Mouse (Mus musculus): ENCODE measurements at regions not wholly inside any gene's neighbourhood (a gene's known extent, or its start where the extent isn't known, plus 50 kb on each side); places are given as distances from the start of the nearest gene placed in this dataset.

GRCm38 (mm10) chr11:63357772-63358344 lies 229.1 kb downstream of the Pmp22 start:
- no peaks in the 10 kb centered on the region for H3K4me1 ChIP-seq
- 81% methylated on average over 10 of the region's 10 CpGs for WGBS
- no peak overlapping the region for H3K27ac ChIP-seq
- no peak overlapping the region for H3K9ac ChIP-seq
- H3K27me3 ChIP-seq (replicated peaks) = no peaks in the 10 kb centered on the region
- no peak overlapping the region for H3K4me2 ChIP-seq (replicated peaks)
- H3K9me3 ChIP-seq = no peaks in the 10 kb centered on the region
- H3K36me3 ChIP-seq = no peaks in the 10 kb centered on the region
- H3K4me3 ChIP-seq = no peak overlapping the region
- no peak for ATAC-seq (ENCODE audit: low FRiP score, low read depth)

- no peak for ATAC-seq (ENCODE audit: low FRiP score, low read depth)
- H3K36me3 ChIP-seq = no peaks in the 10 kb centered on the region
- no peaks in the 10 kb centered on the region for H3K9me3 ChIP-seq
- H3K4me2 ChIP-seq (replicated peaks) = no peak overlapping the region
- no peak overlapping the region for H3K9ac ChIP-seq
- H3K27me3 ChIP-seq (replicated peaks) = no peaks in the 10 kb centered on the region
- WGBS = 94% methylated on average over 6 of the region's 6 CpGs
- no peak overlapping the region for H3K27ac ChIP-seq
- no peak overlapping the region for H3K4me3 ChIP-seq
- H3K4me1 ChIP-seq = no peaks in the 10 kb centered on the region
Observed at GRCm38 (mm10) chr11:63367756-63368265, 239.0 kb downstream of the Pmp22 start.

- no peak overlapping the region for H3K27ac ChIP-seq
- H3K27me3 ChIP-seq (replicated peaks) = no peaks in the 10 kb centered on the region
- no peak overlapping the region for H3K4me3 ChIP-seq
- no peak for ATAC-seq (ENCODE audit: low FRiP score, low read depth)
- no peak overlapping the region for H3K4me2 ChIP-seq (replicated peaks)
- H3K4me1 ChIP-seq = no peaks in the 10 kb centered on the region
- no peak overlapping the region for H3K9ac ChIP-seq
- 89% methylated on average over 2 of the region's 2 CpGs for WGBS
- no peaks in the 10 kb centered on the region for H3K9me3 ChIP-seq
- H3K36me3 ChIP-seq = no peaks in the 10 kb centered on the region
Observed at GRCm38 (mm10) chr11:63369475-63369874, 240.7 kb downstream of the Pmp22 start.

GRCm38 (mm10) chr11:63376311-63376710 lies 247.5 kb downstream of the Pmp22 start:
- ATAC-seq (ENCODE audit: low FRiP score, low read depth) = no peak
- Histone ChIP-seq H3K4me3 (no peak overlapping the region), H3K27me3 (replicated peaks) (no peaks in the 10 kb centered on the region), H3K36me3 (no peaks in the 10 kb centered on the region), H3K4me2 (replicated peaks) (no peak overlapping the region), H3K4me1 (no peaks in the 10 kb centered on the region), H3K27ac (no peak overlapping the region), H3K9ac (no peak overlapping the region), H3K9me3 (no peaks in the 10 kb centered on the region)
- 97% methylated on average over 3 of the region's 3 CpGs for WGBS

- Histone ChIP-seq H3K36me3 (no peaks in the 10 kb centered on the region), H3K27ac (no peak overlapping the region), H3K9me3 (no peaks in the 10 kb centered on the region), H3K4me2 (replicated peaks) (no peak overlapping the region), H3K4me1 (no peaks in the 10 kb centered on the region), H3K9ac (no peak overlapping the region), H3K27me3 (replicated peaks) (no peaks in the 10 kb centered on the region), H3K4me3 (no peak overlapping the region)
- no peak for ATAC-seq (ENCODE audit: low FRiP score, low read depth)
- WGBS = 73% methylated on average over 10 of the region's 10 CpGs
Observed at GRCm38 (mm10) chr11:63376991-63377390, 248.2 kb downstream of the Pmp22 start.

- Histone ChIP-seq H3K27me3 (replicated peaks) (no peaks in the 10 kb centered on the region), H3K9me3 (no peaks in the 10 kb centered on the region), H3K9ac (no peak overlapping the region), H3K4me3 (no peak overlapping the region), H3K27ac (no peak overlapping the region), H3K4me1 (no peaks in the 10 kb centered on the region), H3K4me2 (replicated peaks) (no peak overlapping the region), H3K36me3 (no peaks in the 10 kb centered on the region)
- WGBS = 80% methylated on average over 4 of the region's 4 CpGs
- no peak for ATAC-seq (ENCODE audit: low FRiP score, low read depth)
Observed at GRCm38 (mm10) chr11:63388247-63388646, 259.5 kb downstream of the Pmp22 start.

GRCm38 (mm10) chr11:63391478-63391877 lies 262.7 kb downstream of the Pmp22 start:
- WGBS = 66% methylated on average over 3 of the region's 3 CpGs
- no peaks in the 10 kb centered on the region for H3K27me3 ChIP-seq (replicated peaks)
- no peaks in the 10 kb centered on the region for H3K4me1 ChIP-seq
- no peak overlapping the region for H3K4me2 ChIP-seq (replicated peaks)
- no peak overlapping the region for H3K9ac ChIP-seq
- H3K4me3 ChIP-seq = no peak overlapping the region
- no peaks in the 10 kb centered on the region for H3K9me3 ChIP-seq
- no peak overlapping the region for H3K27ac ChIP-seq
- no peaks in the 10 kb centered on the region for H3K36me3 ChIP-seq
- no peak for ATAC-seq (ENCODE audit: low FRiP score, low read depth)

GRCm38 (mm10) chr11:63392378-63392777 lies 263.6 kb downstream of the Pmp22 start:
- Histone ChIP-seq H3K9me3 (no peaks in the 10 kb centered on the region), H3K4me2 (replicated peaks) (no peak overlapping the region), H3K36me3 (no peaks in the 10 kb centered on the region), H3K27me3 (replicated peaks) (no peaks in the 10 kb centered on the region), H3K4me3 (no peak overlapping the region), H3K9ac (no peak overlapping the region), H3K4me1 (no peaks in the 10 kb centered on the region), H3K27ac (no peak overlapping the region)
- no peak for ATAC-seq (ENCODE audit: low FRiP score, low read depth)
- 67% methylated on average over 3 of the region's 3 CpGs for WGBS

- Histone ChIP-seq H3K27me3 (replicated peaks) (no peaks in the 10 kb centered on the region), H3K4me2 (replicated peaks) (no peak overlapping the region), H3K27ac (no peak overlapping the region), H3K9ac (no peak overlapping the region), H3K4me1 (no peaks in the 10 kb centered on the region), H3K36me3 (no peaks in the 10 kb centered on the region), H3K9me3 (no peaks in the 10 kb centered on the region), H3K4me3 (no peak overlapping the region)
- 73% methylated on average over 3 of the region's 3 CpGs for WGBS
- no peak for ATAC-seq (ENCODE audit: low FRiP score, low read depth)
Observed at GRCm38 (mm10) chr11:63394201-63394600, 265.4 kb downstream of the Pmp22 start.

- 0 out of 2 replicates have a peak, but pooled peaks have one; percentile 17 for ATAC-seq (ENCODE audit: low FRiP score, low read depth)
- WGBS = 62% methylated on average over 8 of the region's 8 CpGs
- no peaks in the 10 kb centered on the region for H3K9me3 ChIP-seq
- H3K36me3 ChIP-seq = no peaks in the 10 kb centered on the region
- no peaks in the 10 kb centered on the region for H3K4me1 ChIP-seq
- H3K27ac ChIP-seq = no peak overlapping the region
- H3K4me3 ChIP-seq = no peak overlapping the region
- H3K9ac ChIP-seq = no peak overlapping the region
- no peaks in the 10 kb centered on the region for H3K27me3 ChIP-seq (replicated peaks)
- no peak overlapping the region for H3K4me2 ChIP-seq (replicated peaks)
Observed at GRCm38 (mm10) chr11:63396386-63396785, 267.6 kb downstream of the Pmp22 start.

- Histone ChIP-seq H3K4me1 (no peaks in the 10 kb centered on the region), H3K27ac (no peak overlapping the region), H3K27me3 (replicated peaks) (0 out of 2 replicates have a peak, but pooled peaks cover 4% of the 10 kb centered on the region), H3K9me3 (no peaks in the 10 kb centered on the region), H3K4me2 (replicated peaks) (no peak overlapping the region), H3K4me3 (no peak overlapping the region), H3K36me3 (no peaks in the 10 kb centered on the region), H3K9ac (no peak overlapping the region)
- 56% methylated on average over 5 of the region's 5 CpGs for WGBS
- no peak for ATAC-seq (ENCODE audit: low FRiP score, low read depth)
Observed at GRCm38 (mm10) chr11:63402741-63403140, 274.0 kb downstream of the Pmp22 start.

GRCm38 (mm10) chr11:63404719-63405118 lies 275.9 kb downstream of the Pmp22 start:
- H3K27ac ChIP-seq = no peak overlapping the region
- H3K36me3 ChIP-seq = no peaks in the 10 kb centered on the region
- 16% methylated on average over 11 of the region's 11 CpGs for whole genome bisulfite sequencing
- H3K4me3 ChIP-seq = no peak overlapping the region
- 0 out of 2 replicates have a peak, but pooled peaks have one; percentile 70 for ATAC-seq (ENCODE audit: low FRiP score, low read depth)
- H3K9me3 ChIP-seq = no peaks in the 10 kb centered on the region
- H3K4me2 ChIP-seq (replicated peaks) = no peak overlapping the region
- H3K27me3 ChIP-seq (replicated peaks) = 0 out of 2 replicates have a peak, but pooled peaks cover 4% of the 10 kb centered on the region
- no peaks in the 10 kb centered on the region for H3K4me1 ChIP-seq
- no peak overlapping the region for H3K9ac ChIP-seq

GRCm38 (mm10) chr11:63409431-63409830 lies 280.6 kb downstream of the Pmp22 start:
- no peaks in the 10 kb centered on the region for H3K27me3 ChIP-seq (replicated peaks)

More at GRCm38 (mm10) chr11:63409431-63409830, 280.6 kb downstream of the Pmp22 start:
- H3K9me3 ChIP-seq = no peaks in the 10 kb centered on the region
- H3K9ac ChIP-seq = no peak overlapping the region
- no peak overlapping the region for H3K4me2 ChIP-seq (replicated peaks)
- H3K4me1 ChIP-seq = peaks cover 12% of the 10 kb centered on the region
- 100% methylated on average over 1 of the region's 1 CpGs for WGBS
- no peaks in the 10 kb centered on the region for H3K36me3 ChIP-seq
- H3K4me3 ChIP-seq = no peak overlapping the region
- no peak for ATAC-seq (ENCODE audit: low FRiP score, low read depth)
- H3K27ac ChIP-seq = no peak overlapping the region
